Mouse (Mus musculus) megakaryocyte, embryonic 14.5 days (primary cell): ENCODE results near the gene Clstn2.

Source experiments
- FLI1 ChIP-seq: IDR thresholded peaks from 2 replicates; pipeline ENCODE4 v1.6.1; 2012; ENCODE audit warnings: low read length, inconsistent platforms, mixed read lengths
- GATA1 ChIP-seq: IDR thresholded peaks from 3 replicates; pipeline ENCODE4 v1.6.1; 2012; ENCODE audit warnings: mixed read lengths, low read length, inconsistent platforms, borderline replicate concordance

DNA sequence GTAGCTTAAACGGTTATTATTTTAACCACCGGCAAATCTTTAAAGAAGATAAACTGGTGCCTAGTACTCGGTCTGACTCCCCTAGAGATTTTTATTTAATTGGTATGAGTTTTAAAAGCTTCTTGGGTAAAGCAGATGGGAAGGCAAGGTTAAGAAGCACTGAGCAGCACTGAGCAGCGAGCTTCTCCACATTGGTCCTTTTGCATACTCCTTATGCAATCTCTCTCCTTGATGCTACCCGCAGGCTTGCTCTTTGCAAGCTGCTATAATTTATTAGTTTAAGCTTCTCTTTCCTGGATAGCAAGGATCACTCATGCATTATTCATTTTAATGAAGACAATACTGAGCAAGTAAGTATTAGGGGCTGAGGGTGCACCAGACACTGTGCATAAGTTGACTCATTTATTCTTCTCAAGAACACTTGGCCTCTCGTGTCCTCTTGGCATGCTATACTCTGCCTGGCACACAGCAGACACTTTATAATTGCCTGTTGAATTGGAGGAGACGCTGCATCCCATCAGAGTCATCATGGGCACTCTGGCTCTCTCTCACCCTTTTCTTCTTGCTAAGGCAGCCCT lies 561.9 kb downstream of the Clstn2 start:
- TF ChIP-seq GATA1: no peak
- TF ChIP-seq FLI1: no peak
